Mouse (Mus musculus): ENCODE results near the gene Snd1. TPM values are rescaled to one million over a fixed set of nuclear protein-coding genes. Genes with fewer than 3 reads are reported as not detected.
"Not testable (repeated sequence)": the region's sequence is repeated elsewhere in the genome, so short reads cannot be mapped to it uniquely, and the experiment has no call there.

The Snd1 gene
- polyA plus RNA-seq, 1 experiment from 2014 or later, result 84.5 TPM

DNA sequence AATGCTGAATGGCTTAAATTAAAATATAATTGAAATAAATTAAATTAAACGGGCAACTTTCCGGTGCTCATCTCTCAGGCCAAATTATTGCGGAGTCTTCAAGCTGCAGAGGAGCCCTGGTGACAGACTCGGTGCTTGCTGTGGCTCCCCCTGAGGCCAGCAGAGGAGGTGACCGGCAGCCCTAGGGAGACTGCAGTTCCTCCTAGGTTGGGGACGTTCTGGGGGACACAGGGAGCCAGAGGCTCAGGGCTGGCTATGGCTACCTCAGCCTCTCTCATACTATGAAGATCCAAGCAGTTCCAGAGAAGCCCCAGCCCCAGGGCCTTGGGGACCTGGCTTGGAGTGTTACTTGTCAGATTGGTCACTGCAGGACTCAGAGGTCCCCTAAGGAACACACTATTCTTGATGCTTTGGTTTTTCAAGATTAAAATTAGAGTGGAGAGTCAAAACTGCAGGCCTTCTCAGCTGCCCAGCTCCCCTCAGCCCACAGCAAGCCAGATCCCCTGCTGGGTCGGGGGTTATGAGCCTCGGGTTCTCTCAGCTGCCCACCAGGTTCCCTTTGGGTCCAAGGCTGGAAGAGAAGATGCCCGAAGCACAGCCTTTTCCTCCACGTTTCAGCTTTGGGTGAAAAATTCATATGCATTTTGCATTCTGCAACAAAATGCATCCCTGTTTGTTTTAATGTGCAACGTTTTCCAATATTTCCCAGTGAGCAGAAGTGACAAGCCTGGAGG is 448.3 kb downstream of the Snd1 start:
- Histone ChIP-seq H3K36me3 (ENCODE audit: control insufficient read depth, insufficient read depth, low read length) (no peaks in the 10 kb centered on the region), H3K27me3 (ENCODE audit: control insufficient read depth, insufficient read depth, low read length) (no peaks in the 10 kb centered on the region), H3K9ac (replicated peaks; ENCODE audit: low read length) (no peak overlapping the region), H3K4me3 (replicated peaks; ENCODE audit: low read depth, low read length) (no peak overlapping the region), H3K4me1 (ENCODE audit: control insufficient read depth, insufficient read depth, low read length) (no peaks in the 10 kb centered on the region), H3K4me2 (ENCODE audit: low read length) (no peak overlapping the region), H3K27ac (replicated peaks; ENCODE audit: low read depth, low read length) (no peak overlapping the region), H3K9me3 (ENCODE audit: control insufficient read depth, low read length) (no peaks in the 10 kb centered on the region)
- DNase-seq, result no peak
- WGBS, result 75% methylated on average over 11 of the region's 11 CpGs
- no peak for ATAC-seq (ENCODE audit: low FRiP score, low TSS enrichment)

- ATAC-seq (ENCODE audit: low FRiP score, low TSS enrichment) (no peak), DNase-seq (no peak)
- H3K27ac ChIP-seq (replicated peaks; ENCODE audit: low read depth, low read length), result no peak overlapping the region
- WGBS, result 84% methylated on average over 10 of the region's 10 CpGs
- H3K36me3 ChIP-seq (ENCODE audit: control insufficient read depth, insufficient read depth, low read length), result no peaks in the 10 kb centered on the region
- H3K9me3 ChIP-seq (ENCODE audit: control insufficient read depth, low read length), result no peaks in the 10 kb centered on the region
- H3K4me1 ChIP-seq (ENCODE audit: control insufficient read depth, insufficient read depth, low read length), result no peaks in the 10 kb centered on the region
- H3K4me2 ChIP-seq (ENCODE audit: low read length), result no peak overlapping the region
- H3K4me3 ChIP-seq (replicated peaks; ENCODE audit: low read depth, low read length), result no peak overlapping the region
- H3K27me3 ChIP-seq (ENCODE audit: control insufficient read depth, insufficient read depth, low read length), result no peaks in the 10 kb centered on the region
- H3K9ac ChIP-seq (replicated peaks; ENCODE audit: low read length), result no peak overlapping the region
These were observed 448.9 kb downstream of the Snd1 start for GRCm38 (mm10) chr6:28923837-28924236.

GRCm38 (mm10) chr6:28927987-28928386 is 453.0 kb downstream of the Snd1 start:
- H3K27me3 ChIP-seq (ENCODE audit: control insufficient read depth, insufficient read depth, low read length); H3K4me2 ChIP-seq (ENCODE audit: low read length); H3K9ac ChIP-seq (replicated peaks; ENCODE audit: low read length); ATAC-seq (ENCODE audit: low FRiP score, low TSS enrichment); DNase-seq; H3K9me3 ChIP-seq (ENCODE audit: control insufficient read depth, low read length); H3K27ac ChIP-seq (replicated peaks; ENCODE audit: low read depth, low read length); H3K4me3 ChIP-seq (replicated peaks; ENCODE audit: low read depth, low read length); H3K36me3 ChIP-seq (ENCODE audit: control insufficient read depth, insufficient read depth, low read length): not testable (repeated sequence)
- H3K4me1 ChIP-seq (ENCODE audit: control insufficient read depth, insufficient read depth, low read length), result peaks cover 16% of the 10 kb centered on the region
- WGBS, result 91% methylated on average over 9 of the region's 24 CpGs

GRCm38 (mm10) chr6:28929169-28929803 is 454.3 kb downstream of the Snd1 start:
- ATAC-seq (ENCODE audit: low FRiP score, low TSS enrichment); H3K9me3 ChIP-seq (ENCODE audit: control insufficient read depth, low read length); H3K4me3 ChIP-seq (replicated peaks; ENCODE audit: low read depth, low read length); H3K27me3 ChIP-seq (ENCODE audit: control insufficient read depth, insufficient read depth, low read length); H3K9ac ChIP-seq (replicated peaks; ENCODE audit: low read length); H3K27ac ChIP-seq (replicated peaks; ENCODE audit: low read depth, low read length); DNase-seq; H3K36me3 ChIP-seq (ENCODE audit: control insufficient read depth, insufficient read depth, low read length): not testable (repeated sequence)
- 92% methylated on average over 19 of the region's 25 CpGs for WGBS
- H3K4me1 ChIP-seq (ENCODE audit: control insufficient read depth, insufficient read depth, low read length), result peaks cover 16% of the 10 kb centered on the region
- peak overlapping the region; percentile 21; the same call in 1 of the 2 replicates for H3K4me2 ChIP-seq (ENCODE audit: low read length)

- no peaks in the 10 kb centered on the region for H3K9me3 ChIP-seq (ENCODE audit: control insufficient read depth, low read length)
- ATAC-seq (ENCODE audit: low FRiP score, low TSS enrichment) (peak; percentile 48; the same call in 1 of the 2 replicates), DNase-seq (peak; percentile 55)
- no peak overlapping the region for H3K4me3 ChIP-seq (replicated peaks; ENCODE audit: low read depth, low read length)
- H3K4me1 ChIP-seq (ENCODE audit: control insufficient read depth, insufficient read depth, low read length), result peaks cover 16% of the 10 kb centered on the region
- H3K27me3 ChIP-seq (ENCODE audit: control insufficient read depth, insufficient read depth, low read length), result no peaks in the 10 kb centered on the region
- no peaks in the 10 kb centered on the region for H3K36me3 ChIP-seq (ENCODE audit: control insufficient read depth, insufficient read depth, low read length)
- H3K27ac ChIP-seq (replicated peaks; ENCODE audit: low read depth, low read length), result peak overlapping the region; percentile 2; the same call in 1 of the 2 replicates
- WGBS, result 30% methylated on average over 9 of the region's 9 CpGs
- 0 out of 2 replicates have a peak overlapping the region, but pooled peaks have one; percentile 20 for H3K9ac ChIP-seq (replicated peaks; ENCODE audit: low read length)
- peak overlapping the region; percentile 53 for H3K4me2 ChIP-seq (ENCODE audit: low read length)
These were observed 456.3 kb downstream of the Snd1 start for GRCm38 (mm10) chr6:28931234-28931633.

GRCm38 (mm10) chr6:28931636-28932327 is 456.8 kb downstream of the Snd1 start:
- peaks cover 16% of the 10 kb centered on the region for H3K4me1 ChIP-seq (ENCODE audit: control insufficient read depth, insufficient read depth, low read length)
- no peaks in the 10 kb centered on the region for H3K27me3 ChIP-seq (ENCODE audit: control insufficient read depth, insufficient read depth, low read length)

GRCm38 (mm10) chr6:28932328-28932937 is 457.5 kb downstream of the Snd1 start:
- ATAC-seq (ENCODE audit: low FRiP score, low TSS enrichment), result peak; percentile 62; the same call in 1 of the 2 replicates
- DNase-seq, result peak; percentile 78
- Histone ChIP-seq H3K36me3 (ENCODE audit: control insufficient read depth, insufficient read depth, low read length) (no peaks in the 10 kb centered on the region), H3K27me3 (ENCODE audit: control insufficient read depth, insufficient read depth, low read length) (no peaks in the 10 kb centered on the region), H3K27ac (replicated peaks; ENCODE audit: low read depth, low read length) (peak overlapping the region; percentile 49; the same call in 1 of the 2 replicates), H3K9me3 (ENCODE audit: control insufficient read depth, low read length) (no peaks in the 10 kb centered on the region), H3K4me3 (replicated peaks; ENCODE audit: low read depth, low read length) (peak overlapping the region; percentile 21), H3K4me2 (ENCODE audit: low read length) (peak overlapping the region; percentile 53), H3K4me1 (ENCODE audit: control insufficient read depth, insufficient read depth, low read length) (peaks cover 16% of the 10 kb centered on the region), H3K9ac (replicated peaks; ENCODE audit: low read length) (peak overlapping the region; percentile 36; the same call in 1 of the 2 replicates)
- WGBS, result 2% methylated on average over 19 of the region's 19 CpGs

More at GRCm38 (mm10) chr6:28931636-28932327, 456.8 kb downstream of the Snd1 start:
- peak; percentile 33 for DNase-seq
- H3K9me3 ChIP-seq (ENCODE audit: control insufficient read depth, low read length), result no peaks in the 10 kb centered on the region
- H3K36me3 ChIP-seq (ENCODE audit: control insufficient read depth, insufficient read depth, low read length), result no peaks in the 10 kb centered on the region
- peak overlapping the region; percentile 36; the same call in 1 of the 2 replicates for H3K9ac ChIP-seq (replicated peaks; ENCODE audit: low read length)
- H3K4me3 ChIP-seq (replicated peaks; ENCODE audit: low read depth, low read length), result no peak overlapping the region
- ATAC-seq (ENCODE audit: low FRiP score, low TSS enrichment), result peak; percentile 66
- WGBS, result 3% methylated on average over 12 of the region's 13 CpGs
- peak overlapping the region; percentile 49 for H3K27ac ChIP-seq (replicated peaks; ENCODE audit: low read depth, low read length)
- H3K4me2 ChIP-seq (ENCODE audit: low read length), result peak overlapping the region; percentile 53

- Histone ChIP-seq H3K27me3 (ENCODE audit: control insufficient read depth, insufficient read depth, low read length) (no peaks in the 10 kb centered on the region), H3K9ac (replicated peaks; ENCODE audit: low read length) (no peak overlapping the region), H3K4me3 (replicated peaks; ENCODE audit: low read depth, low read length) (no peak overlapping the region), H3K4me1 (ENCODE audit: control insufficient read depth, insufficient read depth, low read length) (peaks cover 16% of the 10 kb centered on the region), H3K27ac (replicated peaks; ENCODE audit: low read depth, low read length) (no peak overlapping the region), H3K36me3 (ENCODE audit: control insufficient read depth, insufficient read depth, low read length) (no peaks in the 10 kb centered on the region), H3K9me3 (ENCODE audit: control insufficient read depth, low read length) (no peaks in the 10 kb centered on the region), H3K4me2 (ENCODE audit: low read length) (no peak overlapping the region)
- DNase-seq (no peak), ATAC-seq (ENCODE audit: low FRiP score, low TSS enrichment) (no peak)
- 92% methylated on average over 7 of the region's 7 CpGs for WGBS
These were observed 460.8 kb downstream of the Snd1 start for GRCm38 (mm10) chr6:28935736-28936135.
